Mouse (Mus musculus) adrenal gland, adult 18-20 months (tissue): ENCODE results near the gene Rufy2. TPM values are rescaled to one million over a fixed set of nuclear protein-coding genes. Genes with fewer than 3 reads are reported as not detected.

Experiments used
- DNase-seq, 2 experiments: peaks; one replicate each; pipeline ENCODE4 v3.0.0; 2021 to 2022; ENCODE audit warnings: low spot score in 2 of 2
- long read RNA-seq, 2 experiments: library from polyadenylated mRNA; stranded (forward); transcript quantifications; one replicate each; pipeline ENCODE4 v2.0.0; 2021
- total RNA-seq, 2 experiments: library from RNA; stranded (reverse); gene quantifications; 1 replicate in 1 of 2; 2 replicates in 1 of 2; pipeline ENCODE4 v1.2.3; 2021

Rufy2 gene
- 10 to 100 TPM in 1 of 2 experiments, 1 to 10 TPM in 1; 9.5 to 10.0 TPM for total RNA-seq
- long read RNA-seq, experiment 1, full-length matches to known transcripts, result 3 of 4 reads
- long read RNA-seq, experiment 1, partial matches to known transcripts, result 0 of 4 reads
- long read RNA-seq, experiment 1, other reads (novel, unspliced or antisense), result 1 of 4 reads
- long read RNA-seq, experiment 2, full-length matches to known transcripts, result 7 of 15 reads
- long read RNA-seq, experiment 2, partial matches to known transcripts, result 4 of 15 reads
- long read RNA-seq, experiment 2, other reads (novel, unspliced or antisense), result 4 of 15 reads

DNA sequence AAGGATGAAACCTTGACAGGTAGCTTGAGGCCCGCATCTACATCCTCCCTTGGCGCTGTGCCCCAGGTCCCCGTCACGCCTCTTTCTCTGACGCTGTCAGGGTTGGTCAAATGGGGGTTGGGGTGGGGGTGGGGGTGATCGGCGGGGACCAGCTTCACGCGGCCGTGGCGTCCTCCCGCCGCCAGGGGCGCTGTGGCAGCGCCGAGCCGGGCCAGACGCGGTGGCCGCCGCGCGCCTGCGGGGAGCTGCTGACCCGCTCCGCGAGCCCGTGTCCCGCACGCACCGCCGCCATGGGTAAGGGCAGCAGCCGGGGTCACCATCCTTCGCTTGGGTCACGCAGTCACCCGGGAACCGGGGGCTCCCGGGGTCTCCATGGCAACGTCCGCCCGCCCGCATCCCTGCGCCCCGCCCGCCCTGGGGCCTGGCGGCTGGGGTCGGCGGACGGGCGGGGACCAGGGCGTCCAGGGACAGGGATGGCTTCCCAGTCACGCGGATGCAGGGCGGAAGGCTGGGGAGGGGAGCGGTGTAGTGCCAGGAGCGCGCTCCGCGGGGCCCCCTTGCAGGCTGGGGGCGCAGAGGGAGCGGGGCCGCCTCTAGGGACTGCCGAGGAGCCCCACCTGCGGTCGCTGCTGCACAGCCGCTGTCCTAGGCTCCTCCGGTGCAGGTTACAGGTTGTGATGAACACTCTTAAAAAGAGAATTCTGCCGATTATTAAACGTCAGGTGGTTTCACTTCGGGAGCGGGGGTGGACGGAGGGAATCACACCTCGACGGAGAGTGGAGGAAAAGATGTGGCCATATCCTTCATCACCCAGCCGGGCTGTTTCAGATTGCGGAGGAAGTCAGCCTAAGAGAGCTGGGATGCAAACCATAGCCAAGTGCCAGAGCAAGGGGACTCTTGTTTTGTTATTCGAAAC, at the start of gene Rufy2:
Gene Rufy2, plus strand, starts transcription at position 185 of the 916 bp plus-strand sequence.
- peak; percentile 82 to 89 for DNase-seq

DNA sequence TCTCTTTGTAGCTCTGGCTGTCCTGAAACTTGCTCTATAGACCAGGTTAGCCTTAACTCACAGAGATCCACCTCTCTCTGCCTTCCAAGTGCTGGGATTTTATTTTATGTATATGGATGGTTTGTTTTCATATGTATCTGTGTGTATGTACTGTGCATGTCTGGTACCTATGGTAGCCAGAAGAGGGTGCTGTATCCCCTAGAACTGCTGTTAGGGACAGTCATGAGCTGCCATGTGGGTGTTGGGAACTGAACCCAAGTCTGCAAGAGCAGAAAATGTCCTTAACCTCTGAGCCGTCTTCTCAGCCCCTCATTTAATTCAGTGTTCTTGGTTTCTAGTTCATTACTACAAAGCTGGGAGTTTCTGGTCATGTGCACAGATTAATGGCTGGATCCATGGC, 47.6 kb upstream of the Rufy2 start:
- no peak for DNase-seq

DNA sequence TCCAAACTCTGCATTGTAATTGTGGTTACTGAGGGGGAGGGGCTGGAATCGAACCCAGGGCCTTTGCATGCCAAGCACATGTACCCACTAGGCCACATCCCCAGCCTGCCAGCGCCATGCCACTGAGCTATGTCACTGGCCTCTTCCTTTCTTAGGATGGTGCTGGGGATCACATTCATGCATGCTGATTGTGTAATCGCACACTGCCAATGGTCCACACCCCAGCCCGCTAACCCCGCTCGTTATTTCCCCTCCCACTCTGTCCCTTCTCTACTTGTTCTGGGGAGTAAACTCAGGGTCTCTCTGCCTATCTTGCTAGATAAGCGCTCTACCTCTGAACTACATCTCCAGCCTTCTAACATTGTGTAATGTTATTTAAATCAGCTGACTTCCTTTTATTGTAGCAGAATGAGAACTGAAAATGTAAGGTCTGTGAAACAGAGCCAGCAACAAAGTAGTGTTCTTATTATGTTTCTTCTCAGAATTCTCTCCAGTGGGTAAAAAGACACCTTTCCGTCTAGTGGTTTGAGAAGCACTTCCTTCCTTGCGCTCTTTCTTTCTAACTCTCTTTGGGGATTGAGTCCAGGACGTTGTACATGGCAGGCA, 34.9 kb upstream of the Rufy2 start:
- DNase-seq, result no peak

DNA sequence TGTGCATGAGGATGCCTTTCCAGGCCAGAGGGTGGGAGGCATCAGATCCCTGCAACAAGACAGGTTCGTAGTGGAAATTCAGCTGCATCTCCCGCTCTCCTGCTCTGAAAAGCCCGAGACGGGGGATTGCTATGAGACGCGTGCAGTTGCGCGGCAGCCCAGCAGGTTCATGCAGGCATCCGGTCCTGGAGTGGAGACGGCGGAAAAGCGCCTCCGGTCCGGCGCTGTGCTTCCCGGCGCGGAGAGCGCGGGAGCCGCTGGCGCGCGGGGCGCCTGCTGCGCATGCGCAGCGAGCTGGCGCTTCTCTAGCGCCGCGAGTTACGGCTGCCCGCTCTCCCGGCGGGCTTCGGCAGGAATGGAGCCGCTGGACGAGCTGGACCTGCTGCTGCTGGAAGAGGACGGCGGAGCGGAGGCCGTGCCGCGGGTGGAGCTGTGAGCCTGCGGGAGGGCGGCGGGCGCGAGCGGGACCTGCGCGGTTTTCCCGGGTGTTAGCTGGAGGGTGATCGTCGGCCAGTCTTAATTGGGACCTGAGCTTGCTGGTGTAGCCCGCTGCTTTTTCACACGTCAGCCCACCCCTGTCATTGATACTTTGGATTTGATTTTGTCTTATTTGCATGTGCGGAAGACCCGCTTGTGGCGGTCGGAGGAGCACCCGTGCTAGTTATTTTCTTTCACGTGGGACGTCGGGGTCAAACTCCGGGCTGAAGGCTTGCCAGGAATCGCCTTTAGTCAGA, 33.1 kb upstream of the Rufy2 start, which contains the start of gene Dna2:
Gene Dna2, plus strand, starts transcription at position 289 of the 734 bp plus-strand sequence.
- peak; percentile 72 to 73 for DNase-seq

DNA sequence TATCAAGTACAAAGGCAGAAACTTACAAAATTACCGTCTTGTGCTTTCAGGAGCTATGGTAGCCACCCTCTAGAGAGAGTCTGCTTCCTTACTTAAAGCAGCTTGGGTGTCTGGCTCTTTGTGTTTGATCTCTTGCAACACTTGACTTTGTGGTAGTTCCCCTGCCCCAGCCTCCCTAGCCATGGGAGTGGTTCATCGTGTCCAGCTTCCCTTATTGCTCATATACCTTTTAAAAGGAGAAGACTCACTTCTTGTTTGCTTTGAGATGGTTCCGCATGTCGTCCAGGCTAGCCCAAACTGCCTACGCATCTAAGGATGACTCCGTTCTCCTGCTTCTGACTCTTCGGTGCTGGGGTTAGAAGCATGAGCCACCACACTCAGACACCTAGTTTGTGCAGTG, 31.5 kb upstream of the Rufy2 start:
- DNase-seq, result no peak

DNA sequence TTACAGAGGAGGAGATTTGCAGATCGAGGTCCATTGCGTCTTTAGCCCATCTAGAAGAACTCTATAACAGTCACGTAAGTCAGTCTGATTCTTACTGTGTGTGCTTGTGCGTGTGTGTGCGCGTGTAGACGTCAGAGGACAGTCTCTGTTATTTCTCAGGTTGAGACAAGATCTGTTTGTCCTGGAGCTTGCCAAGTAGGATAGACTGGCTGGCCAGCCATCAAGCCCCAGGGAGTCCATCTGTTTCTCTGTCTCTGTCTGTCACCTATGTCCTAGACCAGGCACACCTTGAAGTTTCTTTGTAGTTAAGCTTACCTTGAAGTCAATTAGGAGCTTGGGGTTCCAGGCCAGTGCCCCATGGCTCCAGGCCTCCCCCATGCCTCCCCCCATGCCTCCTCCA, 16.1 kb upstream of the Rufy2 start:
- no peak for DNase-seq

DNA sequence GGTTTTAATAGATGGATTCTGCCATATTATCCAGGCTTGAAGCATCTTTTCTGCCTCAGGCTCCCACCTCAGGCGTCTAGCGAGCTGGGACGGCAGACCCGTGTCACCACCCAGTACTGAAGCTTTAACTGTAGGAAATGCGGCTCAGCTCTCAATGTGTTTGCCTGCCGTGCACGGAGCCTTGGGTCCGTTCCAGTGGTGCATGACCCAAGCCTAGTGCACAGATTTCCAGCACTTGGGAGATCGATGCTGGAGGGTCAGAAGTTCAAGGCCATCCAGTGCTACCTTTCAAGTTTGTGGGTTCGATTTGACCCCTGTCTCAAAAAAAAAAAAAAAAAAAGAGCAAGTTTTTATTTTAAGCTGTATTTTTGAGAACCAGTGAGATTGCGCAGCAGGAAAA, 14.2 kb upstream of the Rufy2 start:
- DNase-seq, result no peak

- DNase-seq, result no peak
Measured at GRCm38 (mm10) chr10:62966291-62966690, 13.7 kb upstream of the Rufy2 start.

GRCm38 (mm10) chr10:62971821-62972220, 8.2 kb upstream of the Rufy2 start:
- no peak for DNase-seq

DNA sequence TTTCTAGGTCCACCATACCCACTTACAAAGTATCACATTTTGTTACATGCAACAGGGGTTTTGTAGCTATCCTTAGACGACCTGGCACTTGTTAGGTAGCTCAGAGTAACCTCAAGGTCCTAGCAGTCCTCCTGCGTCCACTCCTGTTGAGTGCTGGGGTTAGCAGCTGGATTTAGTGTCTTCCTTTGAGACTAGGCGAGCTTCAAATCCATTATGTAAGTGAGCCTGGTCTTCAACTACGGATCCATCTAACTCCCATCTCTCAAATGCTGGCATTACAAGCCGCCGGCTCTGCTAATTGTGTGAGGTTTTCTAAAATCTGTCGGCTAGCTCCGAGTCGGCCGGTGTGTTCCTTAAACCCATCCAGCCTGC, 370 bp upstream of the Rufy2 start:
- no peak for DNase-seq

- no peak for DNase-seq
Measured at GRCm38 (mm10) chr10:62984072-62984471, 4.0 kb downstream of the Rufy2 start.

DNA sequence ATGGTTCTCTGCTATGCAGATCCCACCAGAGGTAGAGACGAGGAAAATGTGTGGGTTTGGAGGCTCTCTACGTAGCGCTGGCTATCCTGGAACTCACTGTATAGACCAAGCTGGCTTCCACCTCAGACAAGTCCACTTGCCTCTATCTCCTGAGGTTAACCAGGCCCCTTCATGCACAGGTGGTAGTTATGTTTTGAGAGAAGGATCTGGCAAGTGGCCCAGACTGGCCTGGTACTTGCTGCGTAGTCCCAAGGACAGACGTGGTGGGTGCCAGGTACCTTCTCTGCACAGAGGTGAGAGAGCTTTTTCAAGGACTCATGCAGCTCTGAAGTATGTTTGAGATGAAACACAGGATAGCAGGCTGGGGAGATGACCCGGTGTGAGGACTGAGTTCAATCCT, 4.5 kb downstream of the Rufy2 start:
- no peak for DNase-seq

DNA sequence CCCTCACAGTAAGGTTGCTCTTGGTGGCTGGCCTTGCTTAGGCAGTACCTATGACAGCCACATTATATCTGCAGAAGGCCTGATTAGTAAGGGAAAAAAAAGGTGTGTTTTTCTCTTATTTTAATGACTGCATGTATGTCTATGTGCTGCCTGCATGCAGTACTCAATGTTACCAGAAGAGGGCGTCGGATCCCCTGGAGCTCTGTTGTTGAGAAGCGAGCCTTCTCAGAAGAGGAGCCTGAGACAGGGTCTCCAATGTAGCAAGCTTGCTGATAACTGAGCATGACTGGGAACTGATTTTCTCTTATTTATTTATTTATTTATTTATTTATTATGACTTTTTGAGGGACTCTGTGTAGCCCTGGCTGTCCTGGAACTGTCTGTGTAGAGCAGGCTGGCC, 7.3 kb downstream of the Rufy2 start:
- peak in 1 of 2 experiments; percentile 39 for DNase-seq

DNA sequence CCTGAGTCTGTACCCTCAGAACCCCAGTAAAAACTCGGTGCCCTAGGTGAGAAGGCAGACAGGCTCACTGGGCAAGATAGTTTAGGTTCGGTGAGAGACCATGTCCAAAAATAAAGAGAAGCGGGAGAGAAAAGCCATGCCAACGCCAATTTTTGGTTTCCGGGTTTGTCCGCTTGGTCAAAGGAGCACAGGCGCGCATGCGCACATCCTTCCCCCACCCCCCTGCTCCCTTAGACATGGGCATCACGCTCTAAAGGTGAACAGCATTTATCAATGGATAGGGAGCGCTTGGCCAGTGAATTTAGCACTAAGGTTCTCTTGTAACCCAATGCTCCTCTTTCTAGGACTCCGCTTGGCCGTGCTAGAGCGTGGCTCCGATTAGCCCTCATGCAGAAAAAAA, 10.6 kb downstream of the Rufy2 start:
- no peak for DNase-seq

GRCm38 (mm10) chr10:62993991-62994390, 14.0 kb downstream of the Rufy2 start:
- no peak for DNase-seq

DNA sequence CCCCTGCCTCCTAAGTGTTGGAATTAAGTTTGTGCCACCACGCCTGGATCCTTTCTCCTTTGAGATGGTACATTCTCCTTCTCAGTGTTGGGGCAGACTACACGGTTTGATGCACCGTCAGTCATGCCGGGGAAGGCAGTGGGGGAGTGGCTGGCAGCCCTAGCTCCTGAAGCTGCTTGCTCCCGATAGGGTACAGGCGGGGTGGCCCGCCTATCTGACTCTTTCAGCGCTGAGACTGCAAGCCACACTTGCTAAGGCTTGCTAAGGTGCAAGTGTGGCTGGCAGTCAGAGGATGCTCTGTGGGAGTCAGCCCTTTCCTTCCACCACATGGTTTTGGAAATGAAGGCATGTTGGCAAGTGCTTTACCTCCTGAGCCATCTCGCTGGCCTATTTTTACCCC, 20.6 kb downstream of the Rufy2 start:
- DNase-seq, result no peak

GRCm38 (mm10) chr10:63003252-63003651, 23.2 kb downstream of the Rufy2 start:
- no peak for DNase-seq

GRCm38 (mm10) chr10:63004556-63004955, 24.5 kb downstream of the Rufy2 start:
- no peak for DNase-seq

DNA sequence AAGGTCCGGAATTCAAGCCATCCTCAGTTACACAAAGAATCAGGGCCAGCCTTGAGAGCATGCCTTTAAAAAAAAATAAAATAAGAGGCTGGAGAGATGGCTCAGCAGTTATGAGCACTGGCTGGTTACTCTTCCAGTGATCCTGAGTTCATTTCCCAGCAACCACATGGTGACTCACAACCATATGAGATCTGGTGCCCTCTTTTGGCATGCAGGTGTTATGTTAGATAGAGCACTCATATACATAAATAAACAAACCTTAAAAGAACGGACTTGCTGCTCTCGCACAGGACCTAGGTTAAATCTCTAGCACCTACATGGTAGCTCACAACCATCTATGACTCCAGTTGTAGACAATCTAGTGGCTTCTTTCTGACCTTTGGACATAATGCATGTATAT, 28.2 kb downstream of the Rufy2 start:
- DNase-seq, result no peak

DNA sequence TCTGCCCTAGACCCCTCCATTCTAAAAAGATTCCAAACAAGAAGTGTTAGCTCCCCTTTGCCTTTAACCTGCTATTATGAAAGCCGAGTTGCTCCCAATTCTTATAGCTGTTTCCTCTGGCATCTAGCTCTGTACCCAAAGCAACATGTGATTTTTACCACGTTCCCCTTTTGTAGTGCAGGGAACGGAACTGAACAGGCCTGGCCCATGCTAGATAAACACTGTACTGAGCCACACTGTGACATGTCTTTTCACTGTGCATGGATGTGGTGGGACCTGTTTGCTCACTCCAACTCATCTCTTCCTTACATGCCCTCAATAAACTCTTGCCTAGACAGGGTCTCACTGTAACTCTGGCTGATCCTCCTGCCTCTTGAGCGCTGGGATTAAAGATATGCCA, 30.2 kb downstream of the Rufy2 start:
- no peak for DNase-seq

DNA sequence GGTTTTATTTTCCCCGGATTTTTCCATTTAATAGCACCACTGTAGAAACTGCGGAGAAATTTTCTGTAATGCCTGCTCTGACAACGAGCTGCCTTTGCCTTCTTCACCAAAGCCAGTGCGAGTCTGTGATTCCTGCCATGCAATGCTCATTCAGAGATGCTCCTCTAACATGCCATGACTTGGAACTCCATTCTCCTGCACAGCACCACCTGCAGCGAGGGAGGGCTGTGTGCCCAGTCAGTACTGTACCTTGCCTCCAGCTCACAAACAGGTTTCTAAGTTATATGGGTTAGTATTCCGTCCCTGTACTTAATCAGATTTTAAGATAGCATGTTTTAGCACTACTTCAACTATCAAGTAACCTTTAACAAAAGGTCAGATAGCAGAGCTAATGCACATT, 31.5 kb downstream of the Rufy2 start:
- DNase-seq, result no peak
